Mouse (Mus musculus): ENCODE measurements around the gene Prr22. TPM values are rescaled to one million over a fixed set of nuclear protein-coding genes. Genes with fewer than 3 reads are reported as not detected.

The Prr22 gene
- polyA plus RNA-seq, 1 experiment = 3.3 TPM

- 3% methylated on average over 12 of the region's 12 CpGs for WGBS
- peak; percentile 53 for DNase-seq (ENCODE audit: low read depth, low spot score)
Measured at GRCm38 (mm10) chr17:56758132-56758531, 11.9 kb upstream of the Prr22 start.

GRCm38 (mm10) chr17:56759261-56759660 lies 10.8 kb upstream of the Prr22 start:
- WGBS = 72% methylated on average over 7 of the region's 7 CpGs

GRCm38 (mm10) chr17:56761077-56761476 lies 9.0 kb upstream of the Prr22 start:
- DNase-seq (ENCODE audit: low read depth, low spot score) = no peak
- 64% methylated on average over 3 of the region's 3 CpGs for WGBS

More at GRCm38 (mm10) chr17:56759261-56759660, 10.8 kb upstream of the Prr22 start:
- no peak for DNase-seq (ENCODE audit: low read depth, low spot score)

- DNase-seq (ENCODE audit: low read depth, low spot score) = no peak
Measured at GRCm38 (mm10) chr17:56761991-56762410, 8.0 kb upstream of the Prr22 start.

GRCm38 (mm10) chr17:56762769-56763731 lies 7.0 kb upstream of the Prr22 start:
- WGBS = 27% methylated on average over 27 of the region's 27 CpGs
- DNase-seq (ENCODE audit: low read depth, low spot score) = peak; percentile 70

More at GRCm38 (mm10) chr17:56761991-56762410, 8.0 kb upstream of the Prr22 start:
- WGBS = under 1% methylated on average over 28 of the region's 28 CpGs

- 66% methylated on average over 8 of the region's 8 CpGs for WGBS
- no peak for DNase-seq (ENCODE audit: low read depth, low spot score)
Measured at GRCm38 (mm10) chr17:56763741-56764250, 6.3 kb upstream of the Prr22 start.

GRCm38 (mm10) chr17:56764474-56765354 lies 5.3 kb upstream of the Prr22 start, which contains the start of gene Dus3l:
Dus3l (plus strand) TSS chr17:56764757.
- WGBS = 1% methylated on average over 58 of the region's 58 CpGs
- peak; percentile 61 for DNase-seq (ENCODE audit: low read depth, low spot score)

GRCm38 (mm10) chr17:56765431-56765830 lies 4.6 kb upstream of the Prr22 start:
- DNase-seq (ENCODE audit: low read depth, low spot score) = no peak
- 25% methylated on average over 12 of the region's 12 CpGs for WGBS

- WGBS = 96% methylated on average over 27 of the region's 27 CpGs
- DNase-seq (ENCODE audit: low read depth, low spot score) = no peak
Measured at GRCm38 (mm10) chr17:56766631-56767405, 3.2 kb upstream of the Prr22 start.

- DNase-seq (ENCODE audit: low read depth, low spot score) = no peak
- 95% methylated on average over 29 of the region's 29 CpGs for WGBS
Measured at GRCm38 (mm10) chr17:56767531-56768135, 2.4 kb upstream of the Prr22 start.

- no peak for DNase-seq (ENCODE audit: low read depth, low spot score)
- WGBS = 90% methylated on average over 11 of the region's 11 CpGs
Measured at GRCm38 (mm10) chr17:56768941-56769340, 1.1 kb upstream of the Prr22 start.

- no peak for DNase-seq (ENCODE audit: low read depth, low spot score)
- WGBS = 95% methylated on average over 11 of the region's 11 CpGs
Measured at GRCm38 (mm10) chr17:56777568-56777967, 7.5 kb downstream of the Prr22 start.

GRCm38 (mm10) chr17:56778779-56779362 lies 8.8 kb downstream of the Prr22 start:
- 68% methylated on average over 3 of the region's 3 CpGs for WGBS
- DNase-seq (ENCODE audit: low read depth, low spot score) = no peak

GRCm38 (mm10) chr17:56780291-56780978 lies 10.4 kb downstream of the Prr22 start:
- 36% methylated on average over 13 of the region's 13 CpGs for WGBS
- no peak for DNase-seq (ENCODE audit: low read depth, low spot score)

- 51% methylated on average over 3 of the region's 3 CpGs for WGBS
- DNase-seq (ENCODE audit: low read depth, low spot score) = no peak
Measured at GRCm38 (mm10) chr17:56788886-56789285, 18.8 kb downstream of the Prr22 start.

GRCm38 (mm10) chr17:56789286-56789685 lies 19.2 kb downstream of the Prr22 start:
- WGBS = 87% methylated on average over 6 of the region's 6 CpGs
- no peak for DNase-seq (ENCODE audit: low read depth, low spot score)

- WGBS = 89% methylated on average over 3 of the region's 3 CpGs
- DNase-seq (ENCODE audit: low read depth, low spot score) = no peak
Measured at GRCm38 (mm10) chr17:56792588-56792987, 22.5 kb downstream of the Prr22 start.

All from large intestine, adult 2 months (tissue).